In genomic region chrX:37210941-37211340, GRCm38 (mm10) we compare ENCODE assay signal across 25 mouse cellular contexts. TPM values are rescaled to one million over a fixed set of nuclear protein-coding genes. Genes with fewer than 3 reads are reported as not detected.
"Had no signal": no experiment of that assay in that cellular context is flagged by ENCODE, and none has a peak within 500 bp of the region (broad histone marks: within the 10 kb centered on the region; RNA-seq: fewer than 3 reads in every experiment).

Gene Gm9, minus strand, starts transcription at chrX:37211041.

- H3K4me3 ChIP-seq: neural tube, embryonic 12.5 days; neural tube, embryonic 13.5 days; neural tube, embryonic 15.5 days; stomach, embryonic 15.5 days had no signal

- H3K9me3 ChIP-seq: neural tube, embryonic 12.5 days; neural tube, embryonic 13.5 days; neural tube, embryonic 15.5 days; stomach, embryonic 15.5 days had no signal

- H3K27ac ChIP-seq: neural tube, embryonic 12.5 days; neural tube, embryonic 13.5 days; neural tube, embryonic 15.5 days; stomach, embryonic 15.5 days; stomach, postnatal 0 days had no signal

- DNase-seq: retina, postnatal 1 day; right cerebral cortex, adult 18-20 months; right cerebral cortex, postnatal 14 days; right cerebral cortex, postnatal 25 days; right cerebral cortex, postnatal 4 days; spleen, adult 18-20 months; thymus, adult 18-20 months; thymus, adult 2 months; thymus, postnatal 14 days; thymus, postnatal 25 days; thymus, postnatal 36 days; thymus, postnatal 4 days had no signal

- H3K4me1 ChIP-seq: neural tube, embryonic 12.5 days; neural tube, embryonic 13.5 days; neural tube, embryonic 15.5 days; stomach, embryonic 15.5 days had no signal

- H3K27me3 ChIP-seq: neural tube, embryonic 12.5 days; neural tube, embryonic 13.5 days; neural tube, embryonic 15.5 days; stomach, embryonic 15.5 days had no signal

- H3K36me3 ChIP-seq: neural tube, embryonic 12.5 days; neural tube, embryonic 13.5 days; neural tube, embryonic 15.5 days; stomach, embryonic 15.5 days had no signal

- H3K4me2 ChIP-seq: neural tube, embryonic 12.5 days; neural tube, embryonic 13.5 days; neural tube, embryonic 15.5 days; stomach, embryonic 15.5 days had no signal

- H3K9ac ChIP-seq: neural tube, embryonic 12.5 days; neural tube, embryonic 13.5 days; neural tube, embryonic 15.5 days; stomach, embryonic 15.5 days had no signal

RNA-seq across cellular contexts. Expression of gene Gm9, which starts in this region (rescaled TPM):
- polyA plus RNA-seq: neural tube, embryonic 11.5 days; neural tube, embryonic 12.5 days; neural tube, embryonic 13.5 days; neural tube, embryonic 14.5 days; neural tube, embryonic 15.5 days; small intestine, adult 2 months; spleen, adult 2 months; stomach, embryonic 14.5 days; stomach, embryonic 15.5 days; stomach, embryonic 16.5 days; stomach, postnatal 0 days; thymus, adult 2 months; thymus, postnatal 0 days; urinary bladder, adult 2 months had no signal
